Mouse (Mus musculus): ENCODE measurements at regions not wholly inside any gene's neighbourhood (a gene's known extent, or its start where the extent isn't known, plus 50 kb on each side); places are given as distances from the start of the nearest gene placed in this dataset.

- no peak for DNase-seq (ENCODE audit: low read depth)
These were observed 782.0 kb upstream of the Celf2 start for GRCm38 (mm10) chr2:8291357-8291756.

GRCm38 (mm10) chr2:8287403-8287802, 778.0 kb upstream of the Celf2 start:
- no peak for DNase-seq (ENCODE audit: low read depth)

GRCm38 (mm10) chr2:8276127-8276773, 766.9 kb upstream of the Celf2 start:
- no peak for DNase-seq (ENCODE audit: low read depth)

Data from fibroblast of lung, adult 2 months (primary cell).